Mouse (Mus musculus): ENCODE results near the gene Lurap1. TPM values are rescaled to one million over a fixed set of nuclear protein-coding genes. Genes with fewer than 3 reads are reported as not detected.

Gene Lurap1
- polyA plus RNA-seq, 1 experiment from 2014 or later, result 2.2 TPM

Other genes with a start within 250 kb of the Lurap1 start
- 10.9 and 12.7 TPM in 2 replicates for gene Dmbx1, start 211.4 kb downstream of the Lurap1 start, polyA plus RNA-seq (2015; fragmentation: Nextera tagmentation; extraction: Ambion mirVana)
- gene Faah, start 133.4 kb downstream of the Lurap1 start, polyA plus RNA-seq (2015; fragmentation: Nextera tagmentation; extraction: Ambion mirVana), result 26.3 and 26.7 TPM in 2 replicates
- gene Nsun4, start 97.5 kb downstream of the Lurap1 start, polyA plus RNA-seq (2015; fragmentation: Nextera tagmentation; extraction: Ambion mirVana), result 12.3 and 13.5 TPM in 2 replicates
- gene Uqcrh, start 76.3 kb downstream of the Lurap1 start, polyA plus RNA-seq (2015; fragmentation: Nextera tagmentation; extraction: Ambion mirVana), result 406 and 430 TPM in 2 replicates
- gene Lrrc41, start 76.1 kb downstream of the Lurap1 start, polyA plus RNA-seq (2015; fragmentation: Nextera tagmentation; extraction: Ambion mirVana), result 74.4 and 74.5 TPM in 2 replicates
- 7.9 and 9.3 TPM in 2 replicates for gene Rad54l, start 27.6 kb downstream of the Lurap1 start, polyA plus RNA-seq (2015; fragmentation: Nextera tagmentation; extraction: Ambion mirVana)
- 70.5 and 72.4 TPM in 2 replicates for gene Pomgnt1, start 27.5 kb downstream of the Lurap1 start, polyA plus RNA-seq (2015; fragmentation: Nextera tagmentation; extraction: Ambion mirVana)
- gene Tspan1, start 16.3 kb upstream of the Lurap1 start, polyA plus RNA-seq (2015; fragmentation: Nextera tagmentation; extraction: Ambion mirVana), result 0.22 and 0.26 TPM in 2 replicates
- gene 1700042G07Rik, start 22.0 kb upstream of the Lurap1 start, polyA plus RNA-seq (2015; fragmentation: Nextera tagmentation; extraction: Ambion mirVana), result not detected in 2 replicates
- not detected in 2 replicates for gene Gm49337, start 22.0 kb upstream of the Lurap1 start, polyA plus RNA-seq (2015; fragmentation: Nextera tagmentation; extraction: Ambion mirVana)
- 81.1 and 89.7 TPM in 2 replicates for gene Pik3r3, start 70.3 kb upstream of the Lurap1 start, polyA plus RNA-seq (2015; fragmentation: Nextera tagmentation; extraction: Ambion mirVana)

Data from midbrain, embryonic 15.5 days (tissue).